Mouse (Mus musculus) CH12.LX (cell line): ENCODE results near the gene Bicc1. TPM values are rescaled to one million over a fixed set of nuclear protein-coding genes. Genes with fewer than 3 reads are reported as not detected.

Experiments used
- DNase-seq: peaks from one replicate; pipeline ENCODE4 v3.0.0-alpha.2; 2013; ENCODE audit errors: extremely low read depth
- H3K27ac ChIP-seq: 2 replicates; pipeline ENCODE4 v1.5.1; 2012; ENCODE audit warnings: low read depth, mild to moderate bottlenecking, control low read depth, moderate library complexity; ENCODE audit not compliant: insufficient read depth
- H3K27me3 ChIP-seq: replicated peaks from 2 replicates; pipeline ENCODE3; 2012; ENCODE audit warnings: inconsistent platforms
- H3K36me3 ChIP-seq, 2 experiments: replicated peaks in 1 of 2; 2 replicates each; pipeline versions ENCODE3 to v1.6.1; 2012; ENCODE audit warnings: inconsistent platforms in 1 of 2, low read length in 1 of 2, mild to moderate bottlenecking in 1 of 2, mixed read lengths in 1 of 2, moderate library complexity in 1 of 2; ENCODE audit not compliant: control insufficient read depth in 1 of 2, insufficient read depth in 1 of 2
- H3K4me1 ChIP-seq, 2 experiments: 2 replicates each; pipeline ENCODE4 v1.6.1; 2012; ENCODE audit warnings: inconsistent platforms in 1 of 2, moderate library complexity in 1 of 2; ENCODE audit not compliant: insufficient read depth in 2 of 2, control insufficient read depth in 1 of 2
- H3K4me2 ChIP-seq: 2 replicates; pipeline ENCODE4 v1.6.1; 2012; ENCODE audit warnings: low read depth, mild to moderate bottlenecking, control low read depth; ENCODE audit not compliant: poor library complexity, insufficient read depth, severe bottlenecking
- H3K4me3 ChIP-seq, 3 experiments: fragments of 150-350 bp in 1 of 3; sonication (generic) in 1 of 3; replicated peaks in 1 of 3; 2 replicates each; pipeline versions ENCODE3 to v1.5.1; 2011 to 2012; ENCODE audit warnings: low read depth in 2 of 3, low read length in 2 of 3, mild to moderate bottlenecking in 2 of 3, moderate library complexity in 2 of 3, control low read depth in 1 of 3, improper control_type of control experiment in 1 of 3, inconsistent platforms in 1 of 3, mixed read lengths in 1 of 3; ENCODE audit not compliant: poor library complexity in 1 of 3
- H3K79me2 ChIP-seq: replicated peaks from 2 replicates; pipeline ENCODE4 v1.6.1; 2012; ENCODE audit warnings: mild to moderate bottlenecking, moderate library complexity; ENCODE audit not compliant: control insufficient read depth, poor library complexity, insufficient read depth, severe bottlenecking; ENCODE audit errors: extremely low read depth
- H3K9ac ChIP-seq: 2 replicates; pipeline ENCODE4 v1.6.1; 2012; ENCODE audit warnings: low read depth, mild to moderate bottlenecking, control low read depth, moderate library complexity; ENCODE audit not compliant: insufficient read depth
- H3K9me3 ChIP-seq: replicated peaks from 2 replicates; pipeline ENCODE3; 2012; ENCODE audit warnings: low read length, inconsistent platforms, mixed read lengths
- CHD2 ChIP-seq: IDR thresholded peaks from 2 replicates; pipeline ENCODE4 v1.6.1; 2011; ENCODE audit warnings: low read length, improper control_type of control experiment
- CTCF ChIP-seq, 2 experiments: IDR thresholded peaks in 1 of 2; conservative IDR thresholded peaks in 1 of 2; 2 replicates each; pipeline ENCODE4 v1.5.1; 2011 to 2012; ENCODE audit warnings: low read depth in 2 of 2, low read length in 2 of 2, improper control_type of control experiment in 1 of 2, inconsistent platforms in 1 of 2, mild to moderate bottlenecking in 1 of 2, moderate library complexity in 1 of 2
- ELF1 ChIP-seq: IDR thresholded peaks from 2 replicates; pipeline ENCODE4 v1.6.1; 2014; ENCODE audit warnings: low read depth, mild to moderate bottlenecking, inconsistent platforms, low read length, improper control_type of control experiment
- EP300 ChIP-seq: IDR thresholded peaks from 2 replicates; pipeline ENCODE4 v1.6.1; 2011; ENCODE audit warnings: low read length, improper control_type of control experiment
- ETS1 ChIP-seq: conservative IDR thresholded peaks from 2 replicates; pipeline ENCODE4 v1.6.1; 2012; ENCODE audit warnings: low read depth, mild to moderate bottlenecking, inconsistent platforms, low read length, improper control_type of control experiment, moderate library complexity
- HCFC1 ChIP-seq: IDR thresholded peaks from 2 replicates; pipeline ENCODE4 v1.6.1; 2012; ENCODE audit warnings: low read depth, mild to moderate bottlenecking, inconsistent platforms, low read length, improper control_type of control experiment
- IRF4 ChIP-seq: IDR thresholded peaks from 2 replicates; pipeline ENCODE4 v1.6.1; 2014; ENCODE audit warnings: low read depth, mild to moderate bottlenecking, inconsistent platforms, low read length, improper control_type of control experiment
- JUN ChIP-seq: IDR thresholded peaks from 2 replicates; pipeline ENCODE4 v1.6.1; 2011; ENCODE audit warnings: low read depth, mild to moderate bottlenecking, low read length, improper control_type of control experiment, moderate library complexity; ENCODE audit not compliant: insufficient read depth
- JUND ChIP-seq: conservative IDR thresholded peaks from 2 replicates; pipeline ENCODE4 v1.6.1; 2011; ENCODE audit warnings: low read depth, low read length, improper control_type of control experiment
- MAFK ChIP-seq: IDR thresholded peaks from 2 replicates; pipeline ENCODE4 v1.6.1; 2011; ENCODE audit warnings: low read length, improper control_type of control experiment; ENCODE audit not compliant: insufficient replicate concordance
- MAX ChIP-seq: IDR thresholded peaks from 2 replicates; pipeline ENCODE4 v1.6.1; 2011; ENCODE audit warnings: low read length, improper control_type of control experiment
- MXI1 ChIP-seq: IDR thresholded peaks from 2 replicates; pipeline ENCODE4 v1.6.1; 2011; ENCODE audit warnings: mild to moderate bottlenecking, low read depth, low read length, improper control_type of control experiment
- MYC ChIP-seq: IDR thresholded peaks from 2 replicates; pipeline ENCODE4 v1.6.1; 2011; ENCODE audit warnings: low read depth, mild to moderate bottlenecking, improper control_type of control experiment, low read length
- NELFE ChIP-seq: IDR thresholded peaks from 2 replicates; pipeline ENCODE4 v1.6.1; 2011; ENCODE audit warnings: low read depth, low read length, improper control_type of control experiment
- NRF1 ChIP-seq: IDR thresholded peaks from 2 replicates; pipeline ENCODE4 v1.6.1; 2014; ENCODE audit warnings: low read depth, mild to moderate bottlenecking, inconsistent platforms, low read length, improper control_type of control experiment, moderate library complexity
- PAX5 ChIP-seq: IDR thresholded peaks from 2 replicates; pipeline ENCODE4 v1.6.1; 2012; ENCODE audit warnings: low read length, inconsistent platforms, mixed read lengths
- POLR2AphosphoS2 ChIP-seq: IDR thresholded peaks from 2 replicates; pipeline ENCODE4 v1.6.1; 2011; ENCODE audit warnings: low read depth, low read length, improper control_type of control experiment
- RAD21 ChIP-seq: IDR thresholded peaks from 2 replicates; pipeline ENCODE4 v1.6.1; 2011; ENCODE audit warnings: low read depth, mild to moderate bottlenecking, low read length, improper control_type of control experiment, moderate library complexity
- SIN3A ChIP-seq: IDR thresholded peaks from 2 replicates; pipeline ENCODE4 v1.6.1; 2012; ENCODE audit warnings: low read length, improper control_type of control experiment, inconsistent platforms
- SMC3 ChIP-seq: IDR thresholded peaks from 2 replicates; pipeline ENCODE4 v1.6.1; 2011; ENCODE audit warnings: low read depth, low read length, improper control_type of control experiment
- TBP ChIP-seq: conservative IDR thresholded peaks from 2 replicates; pipeline ENCODE4 v1.6.1; 2011; ENCODE audit warnings: low read depth, low read length, improper control_type of control experiment
- UBTF ChIP-seq: IDR thresholded peaks from 2 replicates; pipeline ENCODE4 v1.6.1; 2012; ENCODE audit warnings: low read depth, mild to moderate bottlenecking, inconsistent platforms, low read length, improper control_type of control experiment, moderate library complexity
- USF1 ChIP-seq: IDR thresholded peaks from 2 replicates; pipeline ENCODE4 v1.6.1; 2014; ENCODE audit warnings: low read depth, mild to moderate bottlenecking, inconsistent platforms, low read length, improper control_type of control experiment
- USF2 ChIP-seq: conservative IDR thresholded peaks from 2 replicates; pipeline ENCODE4 v1.6.1; 2011; ENCODE audit warnings: low read depth, low read length, improper control_type of control experiment
- ZC3H11A ChIP-seq: IDR thresholded peaks from 2 replicates; pipeline ENCODE4 v1.6.1; 2012; ENCODE audit warnings: low read depth, mild to moderate bottlenecking, inconsistent platforms, low read length, improper control_type of control experiment
- dilution Hi-C: fragments of 300-500 bp; cut with MboI; formaldehyde crosslinking; loops from 2 replicates; pipeline ENCODE4 v1.14.3; 2020; ENCODE audit warnings: low sequenced_read_pairs; ENCODE audit not compliant: extremely low pct_unique_long_range_greater_than_20kb, extremely low pct_ligation_motif_present
- in situ Hi-C: fragments of 300-500 bp; cut with MboI; formaldehyde crosslinking; loops from 3 replicates; pipeline ENCODE4 v1.14.3; 2019; ENCODE audit warnings: low sequenced_read_pairs, low pct_ligation_motif_present, low pct_unique_long_range_greater_than_20kb, mixed read lengths
- polyA plus RNA-seq: library from polyadenylated mRNA; unstranded; fragments of >175 nt; gene quantifications from 2 replicates; pipeline ENCODE4 v1.2.1, GENCODE M21; 2012; ENCODE audit warnings: low read depth; ENCODE audit not compliant: insufficient read length
- total RNA-seq, 2 experiments: library from RNA; depleted of rRNA; stranded (reverse); fragments of 300-350 nt in 1 of 2; fragments of >200 nt in 1 of 2; gene quantifications; 2 replicates each; pipeline ENCODE4 v1.2.3; 2012 to 2014

The Bicc1 gene
- total and polyA plus RNA-seq, 3 experiments, result not detected

DNA sequence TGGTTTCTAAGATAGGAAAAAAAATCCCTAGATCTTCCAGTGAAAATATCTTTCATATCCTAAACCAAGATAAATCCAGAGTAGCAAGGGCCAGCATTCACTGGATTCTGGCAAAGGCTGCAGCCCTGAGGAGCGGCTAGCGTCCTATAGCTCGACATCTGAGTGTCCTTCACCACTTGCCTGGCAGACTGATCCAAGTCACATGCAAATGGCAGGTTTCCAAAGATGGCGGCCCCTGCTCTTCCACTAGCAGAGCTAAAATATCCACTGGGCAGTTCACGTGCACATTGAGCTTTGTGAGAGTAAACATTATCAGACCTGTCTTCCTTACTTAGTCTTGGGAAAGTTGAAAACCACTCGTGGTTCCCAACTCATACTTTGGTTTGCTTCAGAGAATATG, 222.1 kb downstream of the Bicc1 start:
- Histone ChIP-seq H3K4me2 (no peak overlapping the region), H3K36me3 (no peaks in the 10 kb centered on the region), H3K4me3 (no peak overlapping the region), H3K79me2 (no peaks in the 10 kb centered on the region), H3K4me1 (no peaks in the 10 kb centered on the region), H3K27ac (no peak overlapping the region), H3K27me3 (no peaks in the 10 kb centered on the region), H3K9ac (no peak overlapping the region), H3K9me3 (peaks cover 84% of the 10 kb centered on the region)
- no peak for TF ChIP-seq CHD2
- no peak for TF ChIP-seq SIN3A
- no peak for TF ChIP-seq MYC
- no peak for TF ChIP-seq POLR2AphosphoS2
- no peak for DNase-seq
- dilution Hi-C loops, result no loop called here
- in situ Hi-C loops, result no loop called here

DNA sequence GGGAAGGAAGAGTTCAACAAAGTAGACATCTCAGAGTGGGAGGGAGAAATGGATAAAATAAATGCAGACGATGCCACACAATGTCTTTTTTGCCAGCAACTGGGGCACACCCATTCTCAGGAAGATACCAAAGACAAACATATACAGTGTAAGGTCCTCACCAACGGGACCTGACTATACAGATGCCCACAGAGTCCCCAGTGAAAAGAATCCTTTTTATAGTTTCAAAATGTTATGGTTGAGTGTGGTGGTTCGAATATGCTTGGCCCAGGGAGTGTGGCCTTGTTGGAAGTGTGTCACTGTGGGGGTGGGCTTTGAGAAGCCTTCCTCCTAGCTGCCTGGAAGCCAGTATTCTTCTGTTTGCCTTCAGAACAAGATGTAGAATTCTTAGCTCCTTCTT, 223.5 kb downstream of the Bicc1 start:
- TF ChIP-seq MAX (no peak), PAX5 (no peak), MXI1 (no peak), USF2 (no peak), POLR2AphosphoS2 (no peak), NELFE (no peak), ELF1 (no peak), USF1 (no peak), JUND (no peak), MAFK (no peak), ZC3H11A (no peak), NRF1 (no peak)
- Histone ChIP-seq H3K9ac (no peak overlapping the region), H3K4me3 (no peak overlapping the region), H3K36me3 (no peaks in the 10 kb centered on the region), H3K79me2 (no peaks in the 10 kb centered on the region), H3K27ac (no peak overlapping the region), H3K4me1 (no peaks in the 10 kb centered on the region), H3K9me3 (peaks cover 85% of the 10 kb centered on the region), H3K27me3 (no peaks in the 10 kb centered on the region), H3K4me2 (no peak overlapping the region)
- dilution Hi-C loops (no loop called here), in situ Hi-C loops (no loop called here)
- no peak for DNase-seq

DNA sequence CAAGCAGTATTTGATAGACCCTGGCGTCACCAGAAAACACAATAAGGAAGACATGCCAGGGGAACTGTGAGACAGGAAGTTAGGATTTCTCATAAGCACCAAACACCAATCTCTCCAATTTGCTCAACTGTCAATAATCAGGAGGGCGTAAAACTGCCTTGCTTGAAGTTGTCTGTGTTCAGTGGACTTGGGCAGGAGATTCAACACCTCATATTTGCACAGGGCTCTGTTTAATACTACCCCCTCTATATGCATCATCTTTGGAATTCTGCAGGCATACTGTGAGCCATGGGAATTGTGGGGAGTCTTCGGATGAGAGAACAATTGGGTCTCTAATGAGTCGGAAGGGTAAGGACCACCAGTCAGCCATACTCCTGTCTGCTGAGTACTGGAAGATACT, 233.4 kb downstream of the Bicc1 start:
- DNase-seq, result no peak
- no peak overlapping the region for H3K27ac ChIP-seq
- no peak overlapping the region for H3K9ac ChIP-seq
- no peak overlapping the region for H3K4me2 ChIP-seq
- H3K27me3 ChIP-seq, result no peaks in the 10 kb centered on the region
- peaks cover 70% of the 10 kb centered on the region for H3K9me3 ChIP-seq
- no peak for TF ChIP-seq CTCF (conservative IDR thresholded peaks at IDR 0.05 in 1 of 2, IDR thresholded peaks at IDR 0.05 in 1 of 2; ENCODE audit: low read depth in 2 of 2, low read length in 2 of 2)
- no peak for TF ChIP-seq PAX5
- TF ChIP-seq IRF4, result no peak
- no peak for TF ChIP-seq TBP
- TF ChIP-seq NRF1, result no peak
- no peak for TF ChIP-seq MXI1
- no peak for TF ChIP-seq POLR2AphosphoS2
- no peak for TF ChIP-seq ETS1
- TF ChIP-seq JUND, result no peak
- TF ChIP-seq EP300, result no peak
- TF ChIP-seq SMC3, result no peak
- TF ChIP-seq HCFC1, result no peak
- no peak for TF ChIP-seq RAD21
- TF ChIP-seq ELF1, result no peak
- no peak for TF ChIP-seq UBTF
- TF ChIP-seq MYC, result no peak
- TF ChIP-seq JUN, result no peak
- TF ChIP-seq, all 38 proteins: peak for 0
- H3K79me2 ChIP-seq, result no peaks in the 10 kb centered on the region
- in situ Hi-C loops, result no loop called here
- H3K4me1 ChIP-seq, result no peaks in the 10 kb centered on the region
- dilution Hi-C loops, result no loop called here
- H3K36me3 ChIP-seq, result no peaks in the 10 kb centered on the region
- H3K4me3 ChIP-seq, result no peak overlapping the region
